Mouse (Mus musculus): ENCODE results near the gene Cidec.

GRCm38 (mm10) chr6:113468512-113468911 is 33.0 kb upstream of the Cidec start:
- TF ChIP-seq CTCF (IDR thresholded peaks at IDR 0.05; ENCODE audit: insufficient read depth, low read length), result no peak
- no peak for TF ChIP-seq POLR2A (IDR thresholded peaks at IDR 0.05; ENCODE audit: borderline replicate concordance, extremely low read depth, low read depth, low read length)

All from lung, adult 2 months (tissue).